Mouse (Mus musculus): ENCODE results near the gene Myh9. TPM values are rescaled to one million over a fixed set of nuclear protein-coding genes. Genes with fewer than 3 reads are reported as not detected.
A peak's percentile ranks its signal among the peaks of the same experiment; 100 is the strongest.

Gene Myh9
- polyA plus RNA-seq, 1 experiment from 2014 or later: 59.3 TPM

DNA sequence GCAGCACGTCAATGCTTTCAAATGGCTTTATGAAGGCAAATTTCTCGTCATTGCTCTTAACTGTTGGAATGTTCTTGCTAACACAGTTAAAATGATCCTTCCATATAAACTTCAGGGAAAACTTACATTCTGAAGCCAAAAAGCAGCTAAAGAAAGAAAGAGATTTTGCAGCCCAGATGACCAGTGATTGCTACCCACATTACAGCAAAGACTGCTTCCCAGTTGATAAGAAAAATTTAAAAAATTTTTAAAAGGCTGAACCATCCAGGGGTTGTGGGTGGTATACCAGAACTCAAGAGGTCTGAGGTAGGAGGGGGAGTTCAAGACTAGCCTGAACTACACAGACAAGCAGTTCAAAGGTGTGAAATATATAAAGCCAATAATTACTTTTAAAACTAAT lies 1.1 kb upstream of the Myh9 start:
- no peak overlapping the region for H3K4me3 ChIP-seq (ENCODE audit: low read depth, low read length)
- H3K9ac ChIP-seq (replicated peaks; ENCODE audit: low read depth): no peak overlapping the region
- WGBS: 14% methylated on average over 2 of the region's 2 CpGs

DNA sequence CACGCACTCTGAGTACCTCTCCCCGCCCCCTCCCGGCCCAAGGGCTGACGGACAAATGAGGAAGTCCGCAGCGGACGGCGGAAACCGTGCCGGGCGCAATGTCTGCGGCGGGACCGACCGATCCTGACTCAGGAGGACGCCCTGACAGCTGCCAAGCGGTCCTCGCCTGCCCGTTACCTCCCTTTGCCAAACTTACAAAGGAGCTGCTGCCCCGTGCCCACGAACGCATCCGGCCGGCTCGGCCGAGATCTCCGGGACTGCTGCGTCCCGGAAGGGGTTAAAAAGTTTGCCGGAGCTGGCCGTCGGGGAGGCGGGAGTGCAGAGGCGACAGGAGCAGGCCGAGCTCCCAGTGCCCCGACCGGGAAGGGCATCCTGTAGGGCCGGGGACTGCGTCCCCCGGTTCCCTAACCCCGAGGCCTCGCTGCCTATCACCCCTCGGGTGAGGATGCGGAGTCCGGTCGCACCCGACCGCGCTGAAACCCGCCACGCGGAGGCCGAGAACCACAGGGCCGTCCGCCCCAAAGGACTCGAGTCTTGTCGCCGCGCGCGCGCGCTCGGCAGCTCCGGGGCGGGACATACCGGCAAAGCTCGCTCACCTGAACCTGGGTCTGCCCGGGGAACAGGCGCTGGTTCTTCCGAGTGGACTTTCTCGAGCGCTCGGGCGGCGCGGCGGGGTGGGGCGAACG lies 471 bp downstream of the Myh9 start:
- Histone ChIP-seq H3K4me3 (ENCODE audit: low read depth, low read length) (peak overlapping the region; percentile 96), H3K4me1 (ENCODE audit: insufficient read depth, low read depth, low read length) (peaks cover 26% of the 10 kb centered on the region; the same call in 1 of the 2 replicates), H3K4me2 (replicated peaks; ENCODE audit: low read depth, low read length) (peak overlapping the region; percentile 77), H3K9me3 (ENCODE audit: low read length) (no peaks in the 10 kb centered on the region), H3K36me3 (ENCODE audit: insufficient read depth, low read length) (no peaks in the 10 kb centered on the region), H3K27ac (ENCODE audit: low read length) (peak overlapping the region; percentile 97), H3K27me3 (replicated peaks; ENCODE audit: insufficient read depth, low read length) (no peaks in the 10 kb centered on the region), H3K9ac (replicated peaks; ENCODE audit: low read depth) (peak overlapping the region; percentile 97)
- ATAC-seq: no peak; the same call in 1 of the 2 replicates
- no peak for TF ChIP-seq EP300 (IDR thresholded peaks at IDR 0.05)
- TF ChIP-seq CTCF (IDR thresholded peaks at IDR 0.05): peak; percentile 38
- under 1% methylated on average over 62 of the region's 80 CpGs for WGBS
- DNase-seq (ENCODE audit: low spot score): peak; percentile 78

More for the DNA sequence above, 1.1 kb upstream of the Myh9 start:
- ATAC-seq (no peak), DNase-seq (ENCODE audit: low spot score) (no peak)
- H3K36me3 ChIP-seq (ENCODE audit: insufficient read depth, low read length): no peaks in the 10 kb centered on the region
- H3K4me2 ChIP-seq (replicated peaks; ENCODE audit: low read depth, low read length): peak overlapping the region; percentile 55; the same call in 1 of the 2 replicates
- H3K9me3 ChIP-seq (ENCODE audit: low read length): no peaks in the 10 kb centered on the region
- H3K27ac ChIP-seq (ENCODE audit: low read length): peak overlapping the region; percentile 84
- no peak for TF ChIP-seq CTCF (IDR thresholded peaks at IDR 0.05)
- no peak for TF ChIP-seq EP300 (IDR thresholded peaks at IDR 0.05)
- H3K4me1 ChIP-seq (ENCODE audit: insufficient read depth, low read depth, low read length): peaks cover 16% of the 10 kb centered on the region; the same call in 1 of the 2 replicates
- no peaks in the 10 kb centered on the region for H3K27me3 ChIP-seq (replicated peaks; ENCODE audit: insufficient read depth, low read length)

DNA sequence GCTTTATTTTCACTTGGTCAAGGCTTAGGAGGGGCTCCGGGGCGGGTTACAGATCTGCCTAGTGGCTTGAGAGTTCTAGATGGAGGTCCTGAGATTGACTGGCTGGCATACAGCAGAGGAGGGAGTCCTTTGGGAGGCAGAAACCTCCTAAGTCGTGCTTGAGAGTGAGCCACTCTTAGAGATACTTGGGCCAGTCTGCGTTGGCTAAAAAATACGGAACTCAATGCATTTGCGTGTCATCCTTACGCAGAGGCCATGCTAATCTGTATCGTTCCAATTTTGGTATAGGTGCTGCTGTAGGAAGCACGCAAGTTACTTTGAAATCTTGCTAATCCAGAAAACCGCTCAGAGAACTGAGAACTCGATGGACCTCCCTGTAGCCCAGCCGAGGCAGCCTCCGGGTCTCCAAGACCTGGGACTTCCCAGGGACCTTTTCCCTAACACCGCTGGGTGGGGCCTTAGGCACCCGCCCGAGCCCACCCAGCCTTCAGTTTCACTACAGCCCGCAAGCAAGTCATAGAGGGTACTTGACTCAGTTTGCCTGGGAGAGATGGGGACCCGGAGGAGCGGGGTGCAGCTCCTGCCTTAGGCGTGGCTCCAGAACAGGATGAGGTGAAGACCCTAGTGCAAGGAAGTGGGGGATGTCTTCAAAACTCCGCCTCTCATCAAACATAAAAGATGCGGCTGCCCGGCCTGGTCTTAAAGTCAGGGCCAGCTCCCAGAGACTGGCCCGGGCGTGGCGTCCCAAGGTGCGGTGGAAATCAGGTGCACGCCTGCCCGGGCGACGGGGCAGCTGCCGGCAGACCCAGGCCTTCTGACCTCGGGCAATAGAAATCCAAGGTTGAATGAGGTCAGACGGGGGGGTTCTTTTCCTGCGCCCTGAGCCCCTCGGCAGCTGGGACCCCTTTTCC lies 1.3 kb downstream of the Myh9 start:
- Histone ChIP-seq H3K27me3 (replicated peaks; ENCODE audit: insufficient read depth, low read length) (no peaks in the 10 kb centered on the region), H3K9ac (replicated peaks; ENCODE audit: low read depth) (peak overlapping the region; percentile 97), H3K27ac (ENCODE audit: low read length) (peak overlapping the region; percentile 97), H3K4me1 (ENCODE audit: insufficient read depth, low read depth, low read length) (peaks cover 33% of the 10 kb centered on the region; the same call in 1 of the 2 replicates), H3K4me3 (ENCODE audit: low read depth, low read length) (peak overlapping the region; percentile 96), H3K36me3 (ENCODE audit: insufficient read depth, low read length) (no peaks in the 10 kb centered on the region), H3K4me2 (replicated peaks; ENCODE audit: low read depth, low read length) (peak overlapping the region; percentile 77), H3K9me3 (ENCODE audit: low read length) (no peaks in the 10 kb centered on the region)
- TF ChIP-seq EP300 (IDR thresholded peaks at IDR 0.05): no peak
- no peak for TF ChIP-seq CTCF (IDR thresholded peaks at IDR 0.05)
- WGBS: 4% methylated on average over 36 of the region's 36 CpGs
- ATAC-seq (no peak), DNase-seq (ENCODE audit: low spot score) (peak; percentile 34)

DNA sequence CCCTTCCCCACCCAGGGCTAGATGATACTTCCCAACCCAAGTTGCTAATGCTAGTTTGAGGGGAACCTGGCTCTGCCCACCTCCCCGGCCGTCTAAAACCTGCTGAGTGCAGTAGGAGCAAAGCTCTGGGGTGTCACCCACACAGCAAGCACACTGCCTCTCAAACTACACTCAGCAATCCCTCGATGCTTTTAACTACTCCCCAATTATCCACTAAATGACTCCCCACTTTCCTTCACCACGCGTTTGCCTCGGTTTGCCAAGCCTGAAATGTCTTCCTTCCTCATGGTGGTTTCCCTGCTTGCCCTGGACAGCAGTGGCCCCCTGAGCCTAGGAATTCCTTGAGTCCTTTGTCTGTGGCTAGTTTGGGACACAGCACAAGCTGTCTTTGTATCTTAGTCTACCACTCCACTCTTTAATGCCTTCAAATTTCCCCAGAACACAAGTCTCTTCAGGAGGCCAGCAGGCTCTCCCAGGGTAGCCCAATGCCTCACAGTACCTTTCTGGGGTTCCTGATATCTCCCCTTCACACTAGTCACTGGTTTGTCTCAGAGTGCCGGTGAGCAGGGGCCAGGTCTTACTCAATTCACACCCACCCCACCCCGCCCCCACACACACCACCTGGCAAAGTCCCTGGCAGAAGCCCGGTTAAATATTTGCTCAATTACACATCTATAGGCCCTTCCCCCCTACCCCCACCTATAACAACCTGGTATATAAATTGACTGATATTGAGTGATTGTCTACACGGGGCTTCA lies 2.3 kb downstream of the Myh9 start:
- no peak for DNase-seq (ENCODE audit: low spot score)
- peaks cover 41% of the 10 kb centered on the region; the same call in 1 of the 2 replicates for H3K4me1 ChIP-seq (ENCODE audit: insufficient read depth, low read depth, low read length)
- H3K9me3 ChIP-seq (ENCODE audit: low read length): no peaks in the 10 kb centered on the region

DNA sequence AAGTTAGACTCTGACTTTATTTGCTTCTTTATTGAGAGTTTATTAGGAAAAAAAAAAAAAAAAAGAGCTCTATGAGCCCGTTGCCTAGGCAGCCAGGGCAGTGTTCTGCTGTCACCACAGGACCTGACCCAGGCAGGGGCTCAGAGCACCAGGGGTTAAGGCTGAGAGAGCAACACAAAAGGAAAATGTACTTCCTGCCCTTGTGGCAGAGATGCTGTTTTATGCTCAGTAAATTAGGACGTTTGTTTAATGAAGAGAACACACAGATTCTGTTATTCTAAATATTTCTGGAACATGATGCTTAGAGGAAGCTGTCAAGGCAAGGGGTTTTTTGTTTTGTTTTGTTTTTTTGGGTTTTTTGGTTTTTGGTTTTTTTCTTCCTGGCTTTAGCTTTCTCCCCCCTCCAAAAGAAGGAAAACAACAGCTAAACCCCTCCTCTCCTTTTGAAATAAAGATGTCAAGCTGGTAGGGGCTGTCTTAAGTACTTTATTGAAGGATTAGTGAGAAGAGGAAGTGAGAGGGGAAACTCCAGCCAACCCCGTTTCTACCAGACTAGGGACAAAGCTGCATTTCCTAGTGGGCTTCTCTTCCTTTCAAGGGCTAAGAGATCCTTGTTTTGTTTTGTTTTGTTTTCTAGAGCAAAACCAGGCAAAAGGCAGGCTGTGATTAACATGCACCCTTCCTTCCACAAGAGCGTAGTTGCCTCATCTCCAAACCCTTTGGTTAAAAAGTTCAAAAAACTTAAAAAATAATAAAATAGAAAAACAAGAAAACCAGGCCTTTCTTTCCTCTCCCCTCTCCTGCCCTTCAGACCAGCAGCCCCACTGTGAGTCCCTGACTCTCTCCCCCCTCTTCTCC lies 3.2 kb downstream of the Myh9 start:
- Histone ChIP-seq H3K27ac (ENCODE audit: low read length) (peak overlapping the region; percentile 97), H3K27me3 (replicated peaks; ENCODE audit: insufficient read depth, low read length) (no peaks in the 10 kb centered on the region), H3K4me1 (ENCODE audit: insufficient read depth, low read depth, low read length) (peaks cover 49% of the 10 kb centered on the region; the same call in 1 of the 2 replicates), H3K9me3 (ENCODE audit: low read length) (no peaks in the 10 kb centered on the region), H3K4me3 (ENCODE audit: low read depth, low read length) (peak overlapping the region; percentile 96), H3K9ac (replicated peaks; ENCODE audit: low read depth) (peak overlapping the region; percentile 97; the same call in 1 of the 2 replicates), H3K36me3 (ENCODE audit: insufficient read depth, low read length) (no peaks in the 10 kb centered on the region), H3K4me2 (replicated peaks; ENCODE audit: low read depth, low read length) (peak overlapping the region; percentile 77)
- no peak for DNase-seq (ENCODE audit: low spot score)
- TF ChIP-seq EP300 (IDR thresholded peaks at IDR 0.05): no peak
- no peak for TF ChIP-seq CTCF (IDR thresholded peaks at IDR 0.05)
- 17% methylated on average over 4 of the region's 4 CpGs for WGBS
- no peak for ATAC-seq

More for the DNA sequence above, 2.3 kb downstream of the Myh9 start:
- 13% methylated on average over 10 of the region's 10 CpGs for WGBS
- H3K4me2 ChIP-seq (replicated peaks; ENCODE audit: low read depth, low read length): peak overlapping the region; percentile 77
- H3K36me3 ChIP-seq (ENCODE audit: insufficient read depth, low read length): no peaks in the 10 kb centered on the region
- peak overlapping the region; percentile 97 for H3K9ac ChIP-seq (replicated peaks; ENCODE audit: low read depth)
- TF ChIP-seq EP300 (IDR thresholded peaks at IDR 0.05) (no peak), CTCF (IDR thresholded peaks at IDR 0.05) (no peak)
- H3K27me3 ChIP-seq (replicated peaks; ENCODE audit: insufficient read depth, low read length): no peaks in the 10 kb centered on the region
- H3K27ac ChIP-seq (ENCODE audit: low read length): peak overlapping the region; percentile 97
- peak overlapping the region; percentile 96 for H3K4me3 ChIP-seq (ENCODE audit: low read depth, low read length)
- ATAC-seq: no peak

Measured in lung, postnatal 0 days (tissue).